Mouse (Mus musculus) fibroblast of lung, adult 2 months (primary cell): ENCODE data around the gene Olfr573-ps1.

Source experiments
- DNase-seq: peaks from one replicate; pipeline ENCODE4 v3.0.0-alpha.2; 2011; ENCODE audit warnings: low read depth

Gene Olfr573-ps1

GRCm38 (mm10) chr7:102942475-102942874 lies at the start of gene Olfr573-ps1:
Gene Olfr573-ps1 (minus strand): TSS chr7:102942575.
- no peak for DNase-seq

- DNase-seq = no peak
Observed at GRCm38 (mm10) chr7:102989224-102989623, 46.8 kb upstream of the Olfr573-ps1 start, which contains the start of gene Olfr578. Gene Olfr578 (minus strand): TSS chr7:102989324.

GRCm38 (mm10) chr7:102975843-102976242 lies 33.5 kb upstream of the Olfr573-ps1 start, which contains the start of gene Olfr577:
Gene Olfr577 (minus strand): TSS chr7:102975943.
- DNase-seq = no peak

GRCm38 (mm10) chr7:102974399-102974798 lies 32.0 kb upstream of the Olfr573-ps1 start:
- DNase-seq = no peak

GRCm38 (mm10) chr7:102962360-102962759 lies 20.0 kb upstream of the Olfr573-ps1 start, which contains the start of gene Olfr576:
Gene Olfr576 (plus strand): TSS chr7:102962660.
- DNase-seq = no peak

GRCm38 (mm10) chr7:102958593-102958992 lies 16.2 kb upstream of the Olfr573-ps1 start, which contains the start of gene Olfr575:
Gene Olfr575 (minus strand): TSS chr7:102958775.
- no peak for DNase-seq

GRCm38 (mm10) chr7:102958137-102958536 lies 15.8 kb upstream of the Olfr573-ps1 start:
- DNase-seq = no peak

- no peak for DNase-seq
Observed at GRCm38 (mm10) chr7:102950732-102951131, 8.4 kb upstream of the Olfr573-ps1 start.

- DNase-seq = no peak
Observed at GRCm38 (mm10) chr7:102948167-102948566, 5.8 kb upstream of the Olfr573-ps1 start, which contains the start of gene Olfr574. Gene Olfr574 (plus strand): TSS chr7:102948467.

- DNase-seq = no peak
Observed at GRCm38 (mm10) chr7:102943417-102943816, 1.0 kb upstream of the Olfr573-ps1 start.

GRCm38 (mm10) chr7:102927105-102927504 lies 15.3 kb downstream of the Olfr573-ps1 start:
- no peak for DNase-seq

GRCm38 (mm10) chr7:102924109-102924508 lies 18.3 kb downstream of the Olfr573-ps1 start, which contains the start of gene Olfr572:
Gene Olfr572 (plus strand): TSS chr7:102924409.
- DNase-seq = no peak

- peak; percentile 13 for DNase-seq
Observed at GRCm38 (mm10) chr7:102919632-102920031, 22.7 kb downstream of the Olfr573-ps1 start.

- DNase-seq = no peak
Observed at GRCm38 (mm10) chr7:102917032-102917875, 25.1 kb downstream of the Olfr573-ps1 start, which contains the start of gene Olfr571. Gene Olfr571 (minus strand): TSS chr7:102917536.

- DNase-seq = no peak
Observed at GRCm38 (mm10) chr7:102916405-102916804, 26.0 kb downstream of the Olfr573-ps1 start.

GRCm38 (mm10) chr7:102915261-102915660 lies 27.1 kb downstream of the Olfr573-ps1 start:
- no peak for DNase-seq
